ENCODE assay signal across 9 mouse cellular contexts in the genomic region with DNA sequence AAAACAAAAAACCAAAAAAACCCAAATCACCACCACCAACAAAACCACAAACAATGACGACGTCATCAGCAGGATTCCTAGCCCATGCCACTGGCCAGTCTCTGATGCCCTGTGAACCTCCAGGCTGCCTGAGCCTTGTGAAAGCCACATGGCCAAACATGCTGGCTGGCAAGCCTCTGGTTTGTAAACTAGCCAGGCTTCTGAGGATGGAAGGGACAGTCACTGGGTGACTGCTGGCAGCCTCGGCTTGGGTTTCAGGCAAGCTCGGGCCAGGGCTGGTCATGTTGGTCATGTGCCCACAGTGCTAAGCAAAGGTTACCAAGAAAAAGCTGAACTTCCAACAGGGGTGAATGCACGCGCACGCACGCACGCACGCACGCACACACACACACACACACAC. TPM values are rescaled to one million over a fixed set of nuclear protein-coding genes. Genes with fewer than 3 reads are reported as not detected.
DNase-seq lines count a peak whose midpoint lies in the region; ATAC-seq and TF ChIP-seq lines count a peak whose summit lies in the region.
"Had no signal": no experiment of that assay in that cellular context is flagged by ENCODE, and none has a peak within 500 bp of the region (broad histone marks: within the 10 kb centered on the region; RNA-seq: fewer than 3 reads in every experiment).

No protein-coding gene starts in this region.

- H3K27me3 ChIP-seq in kidney, adult 2 months (replicated peaks; ENCODE audit: control insufficient read depth, insufficient read depth, low read length): no peaks in the 10 kb centered on the region
- no peaks in the 10 kb centered on the region for H3K27me3 ChIP-seq in kidney, embryonic 15.5 days
- H3K27me3 ChIP-seq: embryonic facial prominence, embryonic 15.5 days had no signal

- no peak for TF ChIP-seq POLR2A in kidney, adult 2 months (IDR thresholded peaks at IDR 0.05; ENCODE audit: low read depth, low read length)

- H3K36me3 ChIP-seq in kidney, adult 2 months (ENCODE audit: control insufficient read depth, insufficient read depth, low read length): 0 out of 2 replicates have a peak, but pooled peaks cover 5% of the 10 kb centered on the region
- peaks cover 84% of the 10 kb centered on the region for H3K36me3 ChIP-seq in kidney, embryonic 15.5 days

- no peak overlapping the region for H3K4me3 ChIP-seq in kidney, adult 2 months (ENCODE audit: insufficient read depth, low read depth, low read length)
- no peak overlapping the region for H3K4me3 ChIP-seq in kidney, embryonic 15.5 days (replicated peaks)
- H3K4me3 ChIP-seq: embryonic facial prominence, embryonic 15.5 days had no signal

- 62% methylated on average over 11 of the region's 11 CpGs for WGBS in kidney, adult 2 months
- 77% methylated on average over 11 of the region's 11 CpGs for WGBS in kidney, embryonic 15.5 days

- no peaks in the 10 kb centered on the region for H3K4me1 ChIP-seq in kidney, adult 2 months (ENCODE audit: control insufficient read depth, insufficient read depth, low read length)
- H3K4me1 ChIP-seq in kidney, embryonic 15.5 days: peaks cover 15% of the 10 kb centered on the region

- no peak for TF ChIP-seq CTCF in kidney, adult 2 months (conservative IDR thresholded peaks at IDR 0.05; ENCODE audit: insufficient read depth, insufficient read length, low read depth, low read length)

- no peak for ATAC-seq in kidney, embryonic 15.5 days (replicated peaks; ENCODE audit: low FRiP score)
- ATAC-seq in cerebellum, adult (ENCODE audit: insufficient number of reproducible peaks, low FRiP score, low TSS enrichment): peak; percentile 65; the same call in 1 of the 2 replicates
- ATAC-seq in activated CD4-positive, CD25-positive, alpha-beta regulatory T cell, adult 4 months: no peak

- H3K9me3 ChIP-seq in kidney, embryonic 15.5 days (replicated peaks): no peaks in the 10 kb centered on the region
- H3K9me3 ChIP-seq: embryonic facial prominence, embryonic 15.5 days had no signal

- H3K4me2 ChIP-seq in kidney, embryonic 15.5 days: no peak overlapping the region
- H3K4me2 ChIP-seq: embryonic facial prominence, embryonic 15.5 days had no signal

- no peak overlapping the region for H3K27ac ChIP-seq in kidney, adult 2 months (ENCODE audit: insufficient read depth, low read depth, low read length)
- no peak overlapping the region for H3K27ac ChIP-seq in kidney, embryonic 15.5 days
- H3K27ac ChIP-seq: embryonic facial prominence, embryonic 15.5 days had no signal

- DNase-seq in kidney, adult 2 months: peak; percentile 76
- peak; percentile 63 for DNase-seq in MN1 (ENCODE audit: low spot score)
- DNase-seq in heart, postnatal 14 days: peak; percentile 43 to 74
- no peak for DNase-seq in embryo, embryonic 9.5 days (ENCODE audit: extremely low spot score)
- no peak for DNase-seq in left cerebral cortex, postnatal 10 days (ENCODE audit: extremely low spot score in 1 of 2, low spot score in 2 of 2)

- intact Hi-C loops in heart, postnatal 14 days (cut with DNase I): loop anchor here (5.0 kb wide), 1 partner anchor 46 kb away; no protein-coding TSS in a partner anchor
- intact Hi-C loops in left cerebral cortex, postnatal 10 days (cut with DNase I): loop anchor here (10.0 kb wide), 1 partner anchor 116 kb away; no protein-coding TSS in a partner anchor

- no peak overlapping the region for H3K9ac ChIP-seq in kidney, embryonic 15.5 days
- H3K9ac ChIP-seq: embryonic facial prominence, embryonic 15.5 days had no signal

RNA-seq across cellular contexts. Expression of gene Rflna, which starts 18.3 kb away (rescaled TPM):
- 7.9 and 11.3 TPM in 2 replicates for polyA plus RNA-seq in kidney, adult 2 months (2012; rRNA removed)
- polyA plus RNA-seq in kidney, embryonic 15.5 days (2015; fragmentation: Nextera tagmentation; extraction: Ambion mirVana): 4.6 and 5.0 TPM in 2 replicates
- under 1 TPM; 0.39 to 0.60 TPM for total RNA-seq in heart, postnatal 14 days (2021)
- polyA plus RNA-seq in activated CD4-positive, CD25-positive, alpha-beta regulatory T cell, adult 4 months (2017; shearing (Covaris generic)): under 1 TPM in 1 of 2 experiments, not detected in 1; 0.61 TPM
- 1 to 10 TPM; 1.4 to 1.5 TPM for total RNA-seq in left cerebral cortex, postnatal 10 days (2021)

Comparison
In these comparisons a context has a peak if more than half of its experiments do, and no peak if none do; other contexts are left out.
1. DNase-seq: peak in kidney, adult 2 months (single experiment), MN1 (single experiment) and heart, postnatal 14 days (2 of 2); none in embryo, embryonic 9.5 days (single experiment) and left cerebral cortex, postnatal 10 days (0 of 2).